Mouse (Mus musculus) T-helper 1 cell (primary cell): ENCODE measurements around the gene Zfp691.

Source experiments
- in situ Hi-C: fragments of 300-600 bp; cut with MboI, MseI; formaldehyde crosslinking; loops from one replicate; pipeline ENCODE4 v1.15.1; 2025; ENCODE audit warnings: high pct_unique_total_duplicates

Zfp691 gene

GRCm38 (mm10) chr4:119172919-119173650, 910 bp downstream of the Zfp691 start:
- in situ Hi-C loops = loop anchor here (5.0 to 10.0 kb wide), 2 partner anchors 66 to 1628 kb away; partner anchors contain the start of gene Slc2a1

- in situ Hi-C loops = loop anchor here (5.0 kb wide), 1 partner anchor 160 kb away; no protein-coding TSS in a partner anchor
These were observed 6.3 kb downstream of the Zfp691 start for GRCm38 (mm10) chr4:119167663-119168062.

GRCm38 (mm10) chr4:119167068-119167467, 6.9 kb downstream of the Zfp691 start:
- in situ Hi-C loops = loop anchor here (5.0 kb wide), 1 partner anchor 160 kb away; no protein-coding TSS in a partner anchor

DNA sequence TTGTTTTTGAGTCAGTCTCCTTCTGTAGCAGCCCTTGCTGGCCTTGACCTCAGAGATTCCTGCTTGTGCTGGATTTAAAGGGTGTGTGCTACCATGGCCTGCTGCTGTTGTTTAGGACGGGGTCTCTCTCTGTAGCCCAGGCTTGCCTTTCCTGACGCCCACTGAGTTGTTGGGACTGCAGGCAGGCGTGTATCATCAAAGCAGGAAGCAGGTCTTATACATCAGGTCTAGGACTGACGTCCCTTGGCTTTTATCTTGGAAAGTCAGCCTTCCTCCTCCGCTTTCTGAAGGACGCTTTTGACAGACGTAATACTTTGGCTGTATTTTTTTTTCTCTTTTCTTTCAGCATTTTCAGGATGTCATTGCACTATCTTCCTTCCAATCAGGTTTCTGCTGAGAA, 8.1 kb downstream of the Zfp691 start:
- in situ Hi-C loops = loop anchor here (5.0 kb wide), 1 partner anchor 159 kb away; no protein-coding TSS in a partner anchor

GRCm38 (mm10) chr4:119162990-119163389, 11.0 kb downstream of the Zfp691 start:
- in situ Hi-C loops = no loop called here

- in situ Hi-C loops = no loop called here
These were observed 12.6 kb downstream of the Zfp691 start for GRCm38 (mm10) chr4:119161358-119161757.

- in situ Hi-C loops = no loop called here
These were observed 16.1 kb downstream of the Zfp691 start for GRCm38 (mm10) chr4:119157891-119158290.

DNA sequence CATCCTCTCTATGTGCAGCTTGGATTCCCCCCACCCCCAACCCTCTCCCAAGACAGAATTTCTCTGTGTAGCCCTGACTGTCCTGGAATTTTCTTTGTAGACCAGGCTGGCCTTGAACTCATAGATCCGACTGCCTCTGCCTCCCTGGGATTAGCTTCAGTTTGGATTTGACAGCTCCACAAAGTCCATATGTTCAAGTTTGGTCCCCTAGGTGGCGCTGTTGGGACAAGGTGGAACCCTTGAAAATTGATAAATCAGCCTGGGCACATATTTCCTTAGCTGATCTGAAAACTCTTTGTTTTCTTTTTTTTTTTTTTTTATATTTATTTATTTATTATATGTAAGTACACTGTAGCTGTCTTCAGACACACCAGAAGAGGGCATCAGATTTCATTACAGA, 16.8 kb downstream of the Zfp691 start:
- in situ Hi-C loops = no loop called here

GRCm38 (mm10) chr4:119148741-119149140, 25.3 kb downstream of the Zfp691 start:
- in situ Hi-C loops = no loop called here

GRCm38 (mm10) chr4:119147347-119147746, 26.6 kb downstream of the Zfp691 start:
- in situ Hi-C loops = no loop called here

GRCm38 (mm10) chr4:119146816-119147215, 27.2 kb downstream of the Zfp691 start:
- in situ Hi-C loops = no loop called here

- in situ Hi-C loops = no loop called here
These were observed 31.6 kb downstream of the Zfp691 start for GRCm38 (mm10) chr4:119142230-119142871.

DNA sequence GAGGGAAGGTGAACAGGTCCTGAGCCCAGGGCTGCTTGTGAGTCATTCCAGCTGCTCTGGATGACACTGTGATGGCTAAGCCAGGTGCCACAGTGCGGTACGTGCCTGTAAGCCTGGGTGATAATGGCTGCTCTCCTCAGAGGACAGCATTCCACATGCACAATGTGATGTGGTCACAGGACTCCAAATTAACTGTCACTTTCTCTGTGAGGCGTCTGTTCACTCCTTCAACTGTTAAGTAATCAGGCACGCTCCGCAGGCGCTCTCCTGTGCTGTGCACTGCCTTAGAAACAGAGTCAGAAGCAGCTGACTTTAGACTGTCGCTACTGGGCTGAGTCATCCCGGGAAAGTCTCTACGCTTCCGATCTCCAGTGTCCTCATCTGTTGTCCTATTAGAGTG, 32.8 kb downstream of the Zfp691 start:
- in situ Hi-C loops = no loop called here

DNA sequence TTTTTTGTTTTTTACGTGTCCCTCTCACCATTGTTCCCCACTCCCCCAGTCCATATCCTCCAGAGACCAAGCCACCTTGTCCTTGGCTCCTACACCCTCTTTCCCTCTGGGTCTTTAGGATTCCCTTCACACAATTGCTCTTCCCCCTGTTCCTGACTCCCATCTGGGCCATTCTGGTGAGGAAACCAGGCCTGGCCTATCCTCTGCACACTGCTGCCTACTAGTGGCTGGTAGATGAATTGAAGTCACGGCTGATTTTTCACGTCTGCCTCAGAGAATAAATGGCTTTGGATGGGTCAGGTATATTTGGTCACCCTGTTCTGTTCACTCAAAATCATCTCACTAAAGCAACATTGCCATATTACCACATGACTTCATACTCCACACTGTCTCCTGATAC, 33.9 kb downstream of the Zfp691 start:
- in situ Hi-C loops = no loop called here

- in situ Hi-C loops = no loop called here
These were observed 35.2 kb downstream of the Zfp691 start for GRCm38 (mm10) chr4:119138776-119139175.

GRCm38 (mm10) chr4:119138171-119138570, 35.8 kb downstream of the Zfp691 start:
- in situ Hi-C loops = no loop called here

DNA sequence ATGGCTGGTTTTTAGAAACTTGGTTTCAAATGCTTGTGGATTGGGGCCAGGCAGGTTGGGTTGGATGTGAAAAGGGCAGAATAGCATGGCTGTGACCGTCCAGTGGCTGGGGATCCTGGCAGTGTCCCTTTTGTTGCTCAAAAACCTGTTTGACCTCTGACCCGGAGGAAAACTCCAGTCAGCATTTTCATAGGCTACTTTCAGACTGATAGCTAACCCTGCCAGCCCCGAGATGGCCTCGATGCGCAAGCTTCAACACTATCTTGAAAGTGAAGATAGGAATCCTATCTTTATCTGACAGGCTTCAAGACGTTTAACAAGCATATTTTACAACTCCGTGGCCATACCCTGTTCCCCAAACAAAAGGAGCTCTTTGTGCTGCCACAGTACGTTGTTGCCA, 36.7 kb downstream of the Zfp691 start:
- in situ Hi-C loops = no loop called here

GRCm38 (mm10) chr4:119133860-119134259, 40.1 kb downstream of the Zfp691 start:
- in situ Hi-C loops = no loop called here

- in situ Hi-C loops = no loop called here
These were observed 40.7 kb downstream of the Zfp691 start for GRCm38 (mm10) chr4:119133306-119133705.

DNA sequence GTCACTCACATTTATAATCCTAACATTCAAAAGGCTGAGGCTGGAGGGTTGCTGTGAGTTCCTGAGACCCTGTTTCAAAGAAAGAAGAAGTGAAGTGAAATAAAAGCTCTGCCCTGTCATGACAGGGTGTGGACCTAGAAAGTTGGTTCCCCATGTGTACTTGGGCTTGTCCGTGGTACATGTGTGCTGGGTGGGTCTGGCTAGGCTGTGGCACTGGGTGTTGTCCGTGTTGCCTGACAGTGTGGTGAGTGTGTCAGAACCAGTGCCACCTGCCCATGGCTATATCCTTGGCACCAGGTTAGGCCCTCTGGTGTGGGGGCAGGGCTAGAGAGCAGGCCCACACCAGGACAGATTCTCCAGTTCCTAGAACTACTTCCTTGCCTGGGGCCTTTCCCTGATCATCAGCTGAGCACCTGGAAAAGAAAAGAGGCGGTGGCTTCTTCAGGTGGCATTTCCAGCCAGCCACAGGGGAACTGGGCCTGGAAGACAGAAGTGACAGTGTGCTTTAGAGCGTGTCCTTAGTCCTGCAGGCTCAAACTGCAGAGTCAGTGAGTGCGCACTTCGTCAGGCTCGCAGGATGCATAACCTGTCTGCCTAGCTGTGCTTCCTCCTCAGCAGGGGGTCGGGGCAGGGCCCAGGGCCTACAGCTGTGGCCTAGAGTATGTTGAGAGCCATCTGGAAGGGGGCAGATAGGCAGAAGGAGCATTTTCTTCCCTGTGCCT, 42.6 kb downstream of the Zfp691 start:
- in situ Hi-C loops = no loop called here

DNA sequence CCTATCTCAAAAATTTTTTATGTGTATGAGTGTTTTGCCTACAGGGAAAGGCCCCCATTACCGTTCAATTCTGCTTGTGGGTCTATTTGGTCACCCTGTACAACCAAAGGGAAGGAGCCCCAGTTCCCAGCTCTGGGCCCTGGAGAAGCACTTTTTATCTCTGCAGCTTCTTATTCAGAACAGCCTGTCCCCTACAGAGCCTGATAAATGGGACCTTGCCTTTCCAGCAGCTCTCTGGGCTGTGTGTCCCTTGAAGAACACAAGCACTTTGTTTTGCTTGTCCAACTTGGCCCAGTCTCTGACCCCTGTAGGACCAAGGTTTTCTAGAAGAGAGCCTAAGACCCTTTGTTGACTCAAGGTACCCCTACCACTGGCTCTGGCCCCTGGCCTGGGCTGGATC, 44.9 kb downstream of the Zfp691 start:
- in situ Hi-C loops = no loop called here

- in situ Hi-C loops = no loop called here
These were observed 45.4 kb downstream of the Zfp691 start for GRCm38 (mm10) chr4:119128547-119128946.
